In genomic region chr1:161126461-161126860, GRCm38 (mm10) we compare ENCODE assay signal across 22 mouse cellular contexts. TPM values are rescaled to one million over a fixed set of nuclear protein-coding genes. Genes with fewer than 3 reads are reported as not detected.
A peak's percentile ranks its signal among the peaks of the same experiment; 100 is the strongest.
DNase-seq lines count a peak whose midpoint lies in the region; ATAC-seq lines count a peak whose summit lies in the region.
"Had no signal": no experiment of that assay in that cellular context is flagged by ENCODE, and none has a peak within 500 bp of the region (broad histone marks: within the 10 kb centered on the region; RNA-seq: fewer than 3 reads in every experiment).

No protein-coding gene starts in this region.

- DNase-seq in liver, embryonic 11.5 days (ENCODE audit: low spot score): no peak
- DNase-seq in frontal cortex, postnatal 25 days (ENCODE audit: low spot score in 2 of 2): no peak
- DNase-seq in layer of hippocampus, adult 9-10 months (ENCODE audit: low spot score): no peak
- DNase-seq: adrenal gland, adult 2 months; cerebellum, adult 2 months; gastrocnemius, postnatal 14 days; heart, adult 18-20 months; liver, embryonic 13.5 days; lung, postnatal 4 days had no signal

- H3K4me2 ChIP-seq in embryonic facial prominence, embryonic 13.5 days: no peak overlapping the region
- no peak overlapping the region for H3K4me2 ChIP-seq in embryonic facial prominence, embryonic 15.5 days (replicated peaks)
- no peak overlapping the region for H3K4me2 ChIP-seq in kidney, embryonic 16.5 days (replicated peaks; ENCODE audit: low read depth, low read length)
- no peak overlapping the region for H3K4me2 ChIP-seq in liver, embryonic 11.5 days
- no peak overlapping the region for H3K4me2 ChIP-seq in hindbrain, embryonic 12.5 days (replicated peaks)
- H3K4me2 ChIP-seq: forebrain, embryonic 15.5 days; hindbrain, embryonic 13.5 days; liver, embryonic 13.5 days; lung, embryonic 15.5 days had no signal

- WGBS in embryonic facial prominence, embryonic 13.5 days: 89% methylated on average over 1 of the region's 1 CpGs
- 75% methylated on average over 1 of the region's 1 CpGs for WGBS in embryonic facial prominence, embryonic 15.5 days
- WGBS in kidney, embryonic 16.5 days: 93% methylated on average over 1 of the region's 1 CpGs
- 65% methylated on average over 1 of the region's 1 CpGs for WGBS in liver, embryonic 11.5 days
- WGBS in hindbrain, embryonic 12.5 days: 90% methylated on average over 1 of the region's 1 CpGs

- H3K9me3 ChIP-seq in embryonic facial prominence, embryonic 13.5 days: no peaks in the 10 kb centered on the region
- no peaks in the 10 kb centered on the region for H3K9me3 ChIP-seq in embryonic facial prominence, embryonic 15.5 days (replicated peaks)
- H3K9me3 ChIP-seq in kidney, embryonic 16.5 days (ENCODE audit: low read length): no peaks in the 10 kb centered on the region
- no peaks in the 10 kb centered on the region for H3K9me3 ChIP-seq in liver, embryonic 11.5 days (ENCODE audit: control insufficient read depth, low read length)
- H3K9me3 ChIP-seq in hindbrain, embryonic 12.5 days (replicated peaks): no peaks in the 10 kb centered on the region
- H3K9me3 ChIP-seq: forebrain, embryonic 15.5 days; hindbrain, embryonic 13.5 days; liver, embryonic 13.5 days; lung, embryonic 15.5 days; midbrain, embryonic 10.5 days had no signal

- no peak overlapping the region for H3K4me3 ChIP-seq in embryonic facial prominence, embryonic 13.5 days
- H3K4me3 ChIP-seq in embryonic facial prominence, embryonic 15.5 days (replicated peaks): no peak overlapping the region
- no peak overlapping the region for H3K4me3 ChIP-seq in kidney, embryonic 16.5 days (ENCODE audit: low read length)
- no peak overlapping the region for H3K4me3 ChIP-seq in liver, embryonic 11.5 days (ENCODE audit: low read depth, low read length)
- no peak overlapping the region for H3K4me3 ChIP-seq in hindbrain, embryonic 12.5 days
- H3K4me3 ChIP-seq: forebrain, embryonic 15.5 days; hindbrain, embryonic 13.5 days; liver, embryonic 13.5 days; lung, embryonic 15.5 days; midbrain, embryonic 10.5 days had no signal

- no peak overlapping the region for H3K9ac ChIP-seq in embryonic facial prominence, embryonic 13.5 days
- H3K9ac ChIP-seq in embryonic facial prominence, embryonic 15.5 days: no peak overlapping the region
- H3K9ac ChIP-seq in kidney, embryonic 16.5 days (replicated peaks; ENCODE audit: low read length): no peak overlapping the region
- no peak overlapping the region for H3K9ac ChIP-seq in liver, embryonic 11.5 days (ENCODE audit: low read depth, low read length)
- H3K9ac ChIP-seq in hindbrain, embryonic 12.5 days: no peak overlapping the region
- H3K9ac ChIP-seq: forebrain, embryonic 15.5 days; hindbrain, embryonic 13.5 days; liver, embryonic 13.5 days; lung, embryonic 15.5 days had no signal

- 0 out of 2 replicates have a peak, but pooled peaks have one; percentile 32 for ATAC-seq in embryonic facial prominence, embryonic 13.5 days (ENCODE audit: insufficient number of reproducible peaks, insufficient read depth, low FRiP score, low TSS enrichment, low read depth)
- 0 out of 2 replicates have a peak, but pooled peaks have one; percentile 43 for ATAC-seq in embryonic facial prominence, embryonic 15.5 days (ENCODE audit: insufficient number of reproducible peaks, low FRiP score, low TSS enrichment, low read depth)
- ATAC-seq in kidney, embryonic 16.5 days (ENCODE audit: low FRiP score, low TSS enrichment): peak; percentile 22; the same call in 1 of the 2 replicates
- 0 out of 2 replicates have a peak, but pooled peaks have one; percentile 6 for ATAC-seq in liver, embryonic 11.5 days (replicated peaks; ENCODE audit: low FRiP score)
- no peak for ATAC-seq in hindbrain, embryonic 12.5 days (ENCODE audit: low FRiP score)
- ATAC-seq: forebrain, embryonic 15.5 days; midbrain, embryonic 16.5 days had no signal

- peaks cover 7% of the 10 kb centered on the region; the same call in 1 of the 2 replicates for H3K36me3 ChIP-seq in embryonic facial prominence, embryonic 13.5 days
- peaks cover 5% of the 10 kb centered on the region; the same call in 1 of the 2 replicates for H3K36me3 ChIP-seq in embryonic facial prominence, embryonic 15.5 days
- H3K36me3 ChIP-seq in kidney, embryonic 16.5 days (ENCODE audit: insufficient read depth, low read length): peaks cover 3% of the 10 kb centered on the region; the same call in 1 of the 2 replicates
- no peaks in the 10 kb centered on the region for H3K36me3 ChIP-seq in liver, embryonic 11.5 days (ENCODE audit: control insufficient read depth, insufficient read depth, low read length)
- peaks cover 5% of the 10 kb centered on the region for H3K36me3 ChIP-seq in hindbrain, embryonic 12.5 days
- H3K36me3 ChIP-seq: forebrain, embryonic 15.5 days; lung, embryonic 15.5 days had no signal

- H3K27me3 ChIP-seq in embryonic facial prominence, embryonic 13.5 days: no peaks in the 10 kb centered on the region
- no peaks in the 10 kb centered on the region for H3K27me3 ChIP-seq in embryonic facial prominence, embryonic 15.5 days
- H3K27me3 ChIP-seq in kidney, embryonic 16.5 days (ENCODE audit: insufficient read depth, low read length): no peaks in the 10 kb centered on the region
- H3K27me3 ChIP-seq in liver, embryonic 11.5 days (replicated peaks; ENCODE audit: control insufficient read depth, insufficient read depth, low read length): no peaks in the 10 kb centered on the region
- H3K27me3 ChIP-seq in hindbrain, embryonic 12.5 days: no peaks in the 10 kb centered on the region
- H3K27me3 ChIP-seq: forebrain, embryonic 15.5 days; hindbrain, embryonic 13.5 days; liver, embryonic 13.5 days; lung, embryonic 15.5 days had no signal

- H3K27ac ChIP-seq in embryonic facial prominence, embryonic 13.5 days: no peak overlapping the region
- H3K27ac ChIP-seq in embryonic facial prominence, embryonic 15.5 days (replicated peaks): no peak overlapping the region
- H3K27ac ChIP-seq in kidney, embryonic 16.5 days (ENCODE audit: low read length): no peak overlapping the region
- no peak overlapping the region for H3K27ac ChIP-seq in liver, embryonic 11.5 days (ENCODE audit: low read depth, low read length)
- H3K27ac ChIP-seq in hindbrain, embryonic 12.5 days: no peak overlapping the region
- H3K27ac ChIP-seq: forebrain, embryonic 15.5 days; hindbrain, embryonic 13.5 days; kidney, postnatal 0 days; liver, embryonic 13.5 days; lung, embryonic 15.5 days; midbrain, embryonic 10.5 days had no signal

- peaks cover 8% of the 10 kb centered on the region for H3K4me1 ChIP-seq in embryonic facial prominence, embryonic 13.5 days
- peaks cover 9% of the 10 kb centered on the region for H3K4me1 ChIP-seq in embryonic facial prominence, embryonic 15.5 days
- H3K4me1 ChIP-seq in kidney, embryonic 16.5 days (ENCODE audit: insufficient read depth, low read length): peaks cover 9% of the 10 kb centered on the region
- H3K4me1 ChIP-seq in liver, embryonic 11.5 days (replicated peaks; ENCODE audit: control insufficient read depth, insufficient read depth, low read length): peaks cover 3% of the 10 kb centered on the region; the same call in 1 of the 2 replicates
- peaks cover 10% of the 10 kb centered on the region for H3K4me1 ChIP-seq in hindbrain, embryonic 12.5 days

RNA-seq across cellular contexts. Expression of gene Klhl20, which starts 4.8 kb away (rescaled TPM):
- 18.1 and 23.1 TPM in 2 replicates for polyA plus RNA-seq in embryonic facial prominence, embryonic 13.5 days (2015; fragmentation: Nextera tagmentation; extraction: Ambion mirVana)
- 17.2 and 18.8 TPM in 2 replicates for polyA plus RNA-seq in embryonic facial prominence, embryonic 15.5 days (2015; fragmentation: Nextera tagmentation; extraction: Ambion mirVana)
- polyA plus RNA-seq in kidney, embryonic 16.5 days (2015; fragmentation: Nextera tagmentation; extraction: Ambion mirVana): 16.1 and 18.5 TPM in 2 replicates
- polyA plus RNA-seq in liver, embryonic 11.5 days (2014; fragmentation: Nextera tagmentation; extraction: Ambion mirVana): 14.6 and 16.0 TPM in 2 replicates
- polyA plus RNA-seq in hindbrain, embryonic 12.5 days (2016; fragmentation: Nextera tagmentation; extraction: Ambion mirVana): 21.2 and 25.3 TPM in 2 replicates

RNA-seq across cellular contexts. Expression of gene Ankrd45, which starts 16.0 kb away (rescaled TPM):
- 4.6 and 5.0 TPM in 2 replicates for polyA plus RNA-seq in embryonic facial prominence, embryonic 13.5 days (2015; fragmentation: Nextera tagmentation; extraction: Ambion mirVana)
- 2.1 and 3.8 TPM in 2 replicates for polyA plus RNA-seq in embryonic facial prominence, embryonic 15.5 days (2015; fragmentation: Nextera tagmentation; extraction: Ambion mirVana)
- 4.9 and 5.3 TPM in 2 replicates for polyA plus RNA-seq in kidney, embryonic 16.5 days (2015; fragmentation: Nextera tagmentation; extraction: Ambion mirVana)
- polyA plus RNA-seq in liver, embryonic 11.5 days (2014; fragmentation: Nextera tagmentation; extraction: Ambion mirVana): 0.53 and 0.74 TPM in 2 replicates
- polyA plus RNA-seq in hindbrain, embryonic 12.5 days (2016; fragmentation: Nextera tagmentation; extraction: Ambion mirVana): 6.4 and 8.2 TPM in 2 replicates

RNA-seq across cellular contexts. Expression of gene Tex50, which starts 32.7 kb away (rescaled TPM):
- polyA plus RNA-seq in embryonic facial prominence, embryonic 13.5 days (2015; fragmentation: Nextera tagmentation; extraction: Ambion mirVana): 0.59 and 0.63 TPM in 2 replicates
- 0.23 TPM in 1 of 2 replicates, not detected in the other for polyA plus RNA-seq in embryonic facial prominence, embryonic 15.5 days (2015; fragmentation: Nextera tagmentation; extraction: Ambion mirVana)
- polyA plus RNA-seq in kidney, embryonic 16.5 days (2015; fragmentation: Nextera tagmentation; extraction: Ambion mirVana): 0.35 and 0.62 TPM in 2 replicates
- not detected in 2 replicates for polyA plus RNA-seq in liver, embryonic 11.5 days (2014; fragmentation: Nextera tagmentation; extraction: Ambion mirVana)
- 0.26 TPM in 1 of 2 replicates, not detected in the other for polyA plus RNA-seq in hindbrain, embryonic 12.5 days (2016; fragmentation: Nextera tagmentation; extraction: Ambion mirVana)
- polyA plus RNA-seq: adrenal gland, adult 2 months; C2C12; cerebellum, adult 2 months; limb, embryonic 11.5 days; liver, embryonic 13.5 days; lung, embryonic 15.5 days; thymus, postnatal 0 days had no signal

RNA-seq across cellular contexts. Expression of gene Cenpl, which starts 55.9 kb away (rescaled TPM):
- polyA plus RNA-seq in embryonic facial prominence, embryonic 13.5 days (2015; fragmentation: Nextera tagmentation; extraction: Ambion mirVana): 36.1 and 36.2 TPM in 2 replicates
- 25.9 and 28.9 TPM in 2 replicates for polyA plus RNA-seq in embryonic facial prominence, embryonic 15.5 days (2015; fragmentation: Nextera tagmentation; extraction: Ambion mirVana)
- polyA plus RNA-seq in kidney, embryonic 16.5 days (2015; fragmentation: Nextera tagmentation; extraction: Ambion mirVana): 29.9 and 32.8 TPM in 2 replicates
- polyA plus RNA-seq in liver, embryonic 11.5 days (2014; fragmentation: Nextera tagmentation; extraction: Ambion mirVana): 34.7 and 39.0 TPM in 2 replicates
- polyA plus RNA-seq in hindbrain, embryonic 12.5 days (2016; fragmentation: Nextera tagmentation; extraction: Ambion mirVana): 23.6 and 24.3 TPM in 2 replicates

RNA-seq across cellular contexts. Expression of gene Dars2, which starts 56.0 kb away (rescaled TPM):
- 26.2 TPM in 2 replicates for polyA plus RNA-seq in embryonic facial prominence, embryonic 13.5 days (2015; fragmentation: Nextera tagmentation; extraction: Ambion mirVana)
- polyA plus RNA-seq in embryonic facial prominence, embryonic 15.5 days (2015; fragmentation: Nextera tagmentation; extraction: Ambion mirVana): 24.5 and 29.5 TPM in 2 replicates
- 37.8 and 40.2 TPM in 2 replicates for polyA plus RNA-seq in kidney, embryonic 16.5 days (2015; fragmentation: Nextera tagmentation; extraction: Ambion mirVana)
- 68.3 and 84.3 TPM in 2 replicates for polyA plus RNA-seq in liver, embryonic 11.5 days (2014; fragmentation: Nextera tagmentation; extraction: Ambion mirVana)
- polyA plus RNA-seq in hindbrain, embryonic 12.5 days (2016; fragmentation: Nextera tagmentation; extraction: Ambion mirVana): 30.6 and 33.5 TPM in 2 replicates
